Mouse (Mus musculus) layer of hippocampus, adult 2 months (tissue): ENCODE measurements around the gene Rps25. TPM values are rescaled to one million over a fixed set of nuclear protein-coding genes. Genes with fewer than 3 reads are reported as not detected.
"Not testable (repeated sequence)": the region's sequence is repeated elsewhere in the genome, so short reads cannot be mapped to it uniquely, and the experiment has no call there.

Source experiments
- DNase-seq, 2 experiments: peaks; one replicate each; pipeline ENCODE4 v3.0.0; 2022; ENCODE audit warnings: low spot score in 2 of 2
- H3K27ac ChIP-seq: fragments of 200-600 bp; 2 replicates; pipeline ENCODE4 v1.8.1; 2022
- H3K4me3 ChIP-seq: fragments of 200-600 bp; 2 replicates; pipeline ENCODE4 v1.8.1; 2022; ENCODE audit warnings: mild to moderate bottlenecking
- CTCF ChIP-seq: fragments of 200-600 bp; conservative IDR thresholded peaks from 2 replicates; pipeline ENCODE4 v1.8.1; 2022; ENCODE audit warnings: antibody characterized with exemption, mild to moderate bottlenecking, moderate library complexity
- total RNA-seq, 2 experiments: library from RNA; stranded (reverse); gene quantifications; 2 replicates each; pipeline ENCODE4 v1.2.3; 2021

Rps25 gene
- total RNA-seq, 2 experiments from 2014 or later = 710 to 726 TPM

DNA sequence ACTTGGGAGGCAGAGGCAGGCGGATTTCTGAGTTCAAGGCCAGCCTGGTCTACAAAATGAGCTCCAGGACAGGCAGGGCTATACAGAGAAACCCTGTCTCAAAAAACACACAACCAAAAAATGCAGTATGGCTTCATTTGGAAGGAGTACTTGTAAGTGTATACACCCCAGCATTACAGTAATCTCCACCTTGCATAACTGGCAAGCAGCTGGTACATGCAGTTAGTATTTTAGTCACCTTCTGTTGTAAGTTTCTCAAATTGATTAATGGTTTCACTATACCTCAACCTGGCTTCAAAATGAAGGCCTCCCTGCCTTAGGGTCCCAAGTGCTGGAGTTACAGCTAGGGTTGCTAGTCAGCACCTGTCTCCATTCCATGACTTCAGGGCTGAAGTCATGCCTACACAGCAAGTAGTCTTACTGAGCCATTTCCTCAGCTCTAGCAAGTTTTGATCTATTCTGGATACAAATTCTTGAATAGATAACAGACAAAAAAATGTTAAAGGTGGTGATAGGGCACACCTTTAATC, 4.7 kb downstream of the Rps25 start:
- Histone ChIP-seq H3K4me3 (no peak overlapping the region), H3K27ac (no peak overlapping the region)
- no peak for TF ChIP-seq CTCF
- DNase-seq = no peak

DNA sequence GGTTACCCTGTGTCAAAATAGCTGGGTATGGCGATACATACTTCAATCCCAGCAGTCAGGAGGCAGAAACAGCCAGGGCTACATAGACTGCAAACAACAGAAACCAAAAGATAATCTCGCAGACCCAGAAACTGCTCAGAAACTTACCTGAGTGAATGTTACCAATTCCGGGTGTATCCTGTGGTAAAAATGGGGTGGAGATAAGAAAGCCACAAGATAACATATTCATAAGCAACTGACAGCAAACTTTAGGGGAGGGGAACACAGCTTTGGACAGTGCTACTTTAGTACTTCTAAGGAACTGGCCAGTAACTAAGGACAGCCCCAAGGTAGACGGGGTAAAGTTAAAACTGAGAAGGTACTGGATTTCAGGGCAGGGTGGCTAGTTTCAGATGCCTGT, 5.4 kb downstream of the Rps25 start:
- no peak for DNase-seq
- H3K27ac ChIP-seq = no peak overlapping the region
- TF ChIP-seq CTCF = no peak
- H3K4me3 ChIP-seq = no peak overlapping the region

DNA sequence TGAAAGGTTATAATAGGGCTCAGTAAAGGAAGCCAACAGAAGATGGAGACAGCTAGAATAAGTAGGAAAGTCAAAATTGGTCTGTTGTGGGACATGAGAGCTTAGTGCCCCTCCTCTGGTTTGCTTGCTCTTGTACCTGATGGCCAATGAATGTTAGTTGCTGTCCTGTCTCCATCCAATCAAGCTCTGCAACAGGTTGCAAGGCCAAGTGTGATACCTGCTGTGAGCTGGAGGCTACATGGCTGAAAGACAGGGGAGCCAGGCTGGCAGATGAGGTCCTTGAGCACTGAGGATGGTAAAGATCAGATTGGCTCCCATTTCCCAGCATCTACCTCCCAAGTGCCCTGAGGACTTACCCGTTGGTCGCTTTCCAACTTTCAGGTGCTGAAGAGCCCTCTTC, 5.8 kb downstream of the Rps25 start:
- Histone ChIP-seq H3K27ac (no peak overlapping the region), H3K4me3 (no peak overlapping the region)
- TF ChIP-seq CTCF = no peak
- no peak for DNase-seq

DNA sequence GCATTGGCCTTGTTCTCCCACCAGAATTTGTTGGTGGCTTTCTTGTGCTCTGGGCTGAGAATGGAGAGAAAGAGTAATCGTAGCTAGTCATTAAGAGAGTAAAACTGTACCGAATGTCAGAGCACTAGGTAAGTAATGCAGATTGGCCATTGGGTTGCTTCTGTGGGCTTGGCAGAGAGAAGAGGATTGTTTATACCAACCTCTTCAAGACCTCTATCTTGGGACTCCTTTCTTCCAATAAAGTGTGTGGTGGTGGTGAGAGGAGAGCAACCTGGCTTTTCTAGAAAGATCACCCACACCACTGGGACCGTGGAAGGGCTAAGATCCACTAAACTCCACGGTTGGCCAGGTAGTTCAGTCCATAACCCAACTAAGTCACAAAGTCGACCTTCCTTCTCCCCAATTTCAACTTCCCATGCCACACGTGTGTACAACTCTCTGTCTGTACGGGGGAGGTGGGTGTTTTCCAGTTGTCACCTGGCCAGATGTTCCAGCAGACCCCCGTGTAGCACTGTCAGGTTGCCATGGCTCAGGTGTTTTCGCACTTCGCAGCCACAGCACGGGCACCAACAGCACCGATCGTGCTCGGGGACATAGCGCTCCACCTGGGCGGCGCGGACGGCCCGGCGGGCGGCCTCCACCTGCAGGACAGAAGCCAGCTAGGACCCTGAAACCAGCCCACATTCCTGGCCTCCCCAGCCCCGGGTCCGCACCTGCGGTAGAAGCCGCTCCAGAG, 10.4 kb downstream of the Rps25 start:
- no peak for DNase-seq
- TF ChIP-seq CTCF = no peak
- Histone ChIP-seq H3K4me3 (peak overlapping the region; percentile 96), H3K27ac (peak overlapping the region; percentile 93)

DNA sequence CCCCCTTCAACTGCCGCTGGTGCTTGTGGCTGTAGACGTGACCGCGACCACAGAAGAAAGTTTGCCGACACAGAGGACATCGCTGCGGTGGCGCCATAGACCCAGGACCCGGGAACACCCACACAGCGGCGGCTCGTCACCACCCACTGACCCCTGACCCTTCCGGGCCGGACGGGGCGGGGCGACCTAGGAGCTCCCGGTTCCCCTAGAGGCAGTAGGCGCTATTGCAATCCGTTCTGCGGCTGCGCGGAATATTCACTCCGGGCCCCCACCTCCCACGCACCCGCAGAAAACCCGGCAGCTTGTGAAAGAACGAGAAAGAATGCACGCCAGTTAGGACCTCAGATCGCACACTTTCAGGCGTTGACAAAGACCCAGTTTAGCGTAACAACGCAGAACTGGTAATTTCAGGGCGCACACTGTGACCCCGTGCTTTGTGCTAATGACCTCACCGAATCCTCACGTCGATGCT, 11.0 kb downstream of the Rps25 start:
- H3K27ac ChIP-seq = peak overlapping the region; percentile 93
- peak overlapping the region; percentile 96 for H3K4me3 ChIP-seq
- peak; percentile 95 to 97 for DNase-seq
- TF ChIP-seq CTCF = peak; percentile 97

DNA sequence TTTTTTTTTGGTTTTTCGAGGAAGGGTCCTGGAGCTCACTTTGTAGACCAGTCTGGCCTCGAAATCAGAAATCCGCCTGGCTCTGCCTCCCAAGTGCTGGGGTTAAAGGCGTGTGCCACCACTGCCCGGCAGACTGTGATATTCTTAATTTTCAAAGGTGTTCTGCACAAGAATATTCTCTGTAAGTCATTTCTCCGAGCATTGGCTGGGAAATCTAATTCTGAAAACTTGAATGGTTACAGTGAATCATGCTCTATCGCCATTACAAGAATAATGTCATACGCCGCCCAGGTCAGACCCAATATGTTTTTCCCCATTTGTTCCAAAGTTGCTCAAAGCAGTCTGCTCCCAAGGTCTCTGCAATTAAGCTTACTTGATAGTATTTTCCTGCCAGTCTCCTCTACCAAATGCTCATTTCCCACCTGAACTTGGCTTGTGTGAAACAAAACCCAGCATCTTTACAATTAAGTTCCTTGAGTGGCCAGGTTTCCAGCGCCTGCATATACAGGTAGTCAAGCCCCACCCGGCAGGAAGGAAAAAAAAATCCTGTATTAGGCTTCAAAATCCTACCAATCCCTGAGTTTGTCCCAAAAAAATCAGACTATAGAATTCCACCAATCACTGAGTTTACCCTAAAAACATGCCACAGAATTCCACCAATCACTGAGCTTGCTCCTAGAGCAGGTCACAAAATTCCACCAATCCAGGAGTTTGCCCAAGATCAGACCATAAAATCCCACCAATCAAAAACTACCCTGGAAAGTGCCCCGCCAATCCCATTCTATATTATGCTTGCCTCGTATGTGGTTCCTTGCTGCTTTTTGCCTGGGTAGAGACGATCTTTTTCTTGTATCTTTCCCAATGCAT, 11.8 kb downstream of the Rps25 start, which contains the start of gene Ccdc84:
TSS of gene Ccdc84 (minus strand) at position 51 of the 867 bp plus-strand sequence.
- TF ChIP-seq CTCF = no peak
- Histone ChIP-seq H3K4me3 (peak within 1 kb of the TSS; percentile 96), H3K27ac (peak within 1 kb of the TSS; percentile 93)

DNA sequence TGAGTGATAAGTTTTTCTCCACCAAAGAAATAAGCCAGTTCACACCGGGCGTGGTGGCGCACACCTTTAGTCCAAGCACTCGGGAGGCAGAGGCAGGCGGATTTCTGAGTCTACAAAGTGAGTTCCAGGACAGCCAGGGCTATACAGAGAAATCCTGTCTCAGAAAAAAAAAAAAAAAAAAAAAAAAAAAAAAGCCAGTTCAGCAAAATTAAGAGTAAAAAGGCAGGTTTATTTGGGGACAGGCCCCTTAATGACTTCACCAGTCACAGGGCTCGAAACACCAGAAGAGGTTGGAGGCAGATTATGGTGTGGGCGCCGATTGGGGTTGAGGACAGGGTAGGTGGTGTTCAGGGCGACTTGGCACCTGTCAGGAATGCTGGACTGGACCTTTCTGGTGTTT, 12.8 kb downstream of the Rps25 start:
- not testable (repeated sequence) for DNase-seq

More for the DNA sequence above, 11.8 kb downstream of the Rps25 start, which contains the start of gene Ccdc84:
- DNase-seq = no peak

DNA sequence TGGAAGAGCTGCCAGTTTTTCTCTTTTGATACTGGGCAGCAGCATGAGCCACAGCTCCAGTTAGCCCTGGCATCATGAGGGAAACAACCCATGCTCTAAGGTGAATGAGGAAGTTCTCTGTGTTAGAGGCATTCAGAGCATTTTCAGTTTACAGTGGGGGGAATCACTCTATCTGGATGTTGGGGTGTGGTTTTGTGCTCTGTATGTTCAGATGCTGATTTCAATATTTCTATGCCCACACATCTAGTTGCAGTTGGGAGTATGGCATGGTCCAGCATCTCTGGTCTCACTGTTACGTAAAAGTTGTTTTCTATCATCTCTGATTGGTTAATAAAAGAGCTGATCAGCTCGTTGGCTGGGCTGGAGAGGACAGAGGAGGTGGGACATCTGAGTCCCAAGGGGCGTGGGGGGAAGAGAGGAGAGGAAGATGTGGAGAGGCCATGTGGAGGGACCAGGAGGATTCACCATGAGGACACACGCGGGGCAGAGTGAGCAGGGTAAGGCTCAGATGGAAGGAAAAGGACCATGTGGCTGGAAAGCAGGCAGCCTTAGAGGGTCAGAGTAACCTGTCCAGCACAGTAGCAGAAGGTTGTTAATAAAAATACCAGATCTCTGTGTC, 13.4 kb downstream of the Rps25 start:
- Histone ChIP-seq H3K4me3 (no peak overlapping the region), H3K27ac (no peak overlapping the region)
- no peak for TF ChIP-seq CTCF
- DNase-seq = no peak

More for the DNA sequence above, 12.8 kb downstream of the Rps25 start:
- not testable (repeated sequence) for H3K27ac ChIP-seq, H3K4me3 ChIP-seq

DNA sequence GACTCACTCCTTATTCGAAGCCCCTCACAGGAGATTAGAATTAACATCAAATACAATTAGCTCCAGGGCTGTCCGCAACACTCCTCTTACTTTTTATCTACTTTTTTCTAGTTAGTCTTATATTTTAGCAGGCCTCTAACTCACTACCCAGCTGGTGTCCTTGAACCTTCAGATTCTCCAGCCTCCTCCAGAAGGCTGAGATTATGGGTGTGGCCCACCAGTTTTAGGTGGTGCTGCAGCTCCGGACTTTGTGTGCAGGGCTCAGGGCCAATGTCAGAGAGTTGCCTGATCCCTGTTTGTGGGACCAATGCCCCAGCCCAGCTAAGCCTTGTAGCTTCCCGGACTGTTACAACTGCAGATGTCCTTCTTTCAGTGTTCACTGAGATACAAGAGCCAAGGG, 16.6 kb downstream of the Rps25 start:
- Histone ChIP-seq H3K27ac (no peak overlapping the region), H3K4me3 (no peak overlapping the region)
- DNase-seq = no peak
- TF ChIP-seq CTCF = no peak

DNA sequence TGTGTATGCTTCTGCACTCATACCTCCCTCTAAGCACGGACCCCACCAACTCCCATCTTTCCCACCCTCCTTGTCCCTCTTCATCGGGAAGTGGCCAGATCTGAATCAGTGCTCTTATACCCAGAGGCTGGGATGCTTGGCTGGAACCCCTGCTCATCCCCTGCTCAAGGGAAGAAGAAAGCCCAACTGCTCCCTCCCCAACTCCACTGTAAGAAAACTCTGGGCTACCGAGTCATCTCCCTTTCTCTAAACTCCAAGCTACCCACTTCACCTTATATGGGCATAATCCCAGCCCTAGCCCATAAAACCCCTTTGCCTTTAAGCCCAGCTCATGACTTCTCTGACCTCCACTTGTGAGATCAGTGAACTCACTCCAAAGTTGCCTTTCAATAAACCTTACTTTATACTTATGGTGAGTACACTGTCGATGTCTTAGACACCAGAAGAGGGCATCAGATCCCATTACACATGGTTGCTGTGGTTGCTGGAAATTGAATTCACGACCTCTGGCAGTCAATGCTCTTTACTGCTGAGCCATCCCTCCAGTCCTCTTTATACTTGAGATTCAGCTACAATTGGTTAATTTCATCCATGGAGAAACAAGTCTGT, 25.7 kb downstream of the Rps25 start:
- TF ChIP-seq CTCF = 0 out of 2 replicates have a peak, but pooled peaks have one; percentile 23
- DNase-seq = no peak
- no peak overlapping the region for H3K27ac ChIP-seq
- no peak overlapping the region for H3K4me3 ChIP-seq

DNA sequence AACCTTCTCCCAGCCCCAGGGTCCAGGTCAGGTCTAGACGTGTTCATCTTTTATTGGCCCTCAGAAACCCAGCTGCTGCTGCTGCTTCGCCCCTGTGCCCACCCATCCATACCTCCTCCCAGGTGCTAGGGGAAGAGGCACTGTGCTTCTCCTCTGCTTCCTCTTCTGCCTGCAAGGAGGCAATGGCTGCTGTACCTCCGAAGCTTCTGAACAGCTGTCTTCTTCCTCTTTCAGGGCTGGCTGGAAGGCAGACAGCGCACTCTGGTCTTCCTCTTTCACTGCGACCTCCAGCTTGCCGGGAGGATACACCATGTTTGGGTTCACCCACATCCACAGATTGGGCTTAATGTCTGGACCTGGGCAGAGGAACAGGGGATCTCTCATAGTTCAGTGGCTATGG, 28.8 kb downstream of the Rps25 start:
- no peak for TF ChIP-seq CTCF
- no peak overlapping the region for H3K27ac ChIP-seq

DNA sequence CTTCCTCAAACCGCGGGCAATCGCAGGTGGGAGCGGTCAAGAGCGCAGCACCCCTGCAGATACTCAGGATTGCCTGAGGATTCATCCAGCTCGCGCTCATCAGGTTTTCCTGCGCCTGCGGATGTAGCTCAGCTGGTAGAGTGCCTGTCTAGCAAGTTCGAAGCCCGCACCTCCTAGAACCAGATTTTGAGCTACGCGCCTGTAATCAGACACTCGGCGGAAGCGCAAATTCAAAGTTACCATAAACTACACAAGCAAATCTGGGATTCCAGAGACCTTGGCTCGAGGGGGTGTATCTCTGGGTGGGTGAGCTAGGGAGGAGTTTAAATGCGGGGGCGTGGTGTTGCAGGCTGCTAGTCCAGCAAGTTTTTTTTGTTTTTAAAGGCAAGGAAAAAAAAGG, 34.0 kb downstream of the Rps25 start, which contains the start of gene Foxr1:
TSS of gene Foxr1 (minus strand) at position 176 of the 400 bp plus-strand sequence.
- TF ChIP-seq CTCF = no peak
- no peak within 1 kb of the TSS for H3K4me3 ChIP-seq
- H3K27ac ChIP-seq = no peak within 1 kb of the TSS
- no peak for DNase-seq

More for the DNA sequence above, 28.8 kb downstream of the Rps25 start:
- no peak overlapping the region for H3K4me3 ChIP-seq
- no peak for DNase-seq

DNA sequence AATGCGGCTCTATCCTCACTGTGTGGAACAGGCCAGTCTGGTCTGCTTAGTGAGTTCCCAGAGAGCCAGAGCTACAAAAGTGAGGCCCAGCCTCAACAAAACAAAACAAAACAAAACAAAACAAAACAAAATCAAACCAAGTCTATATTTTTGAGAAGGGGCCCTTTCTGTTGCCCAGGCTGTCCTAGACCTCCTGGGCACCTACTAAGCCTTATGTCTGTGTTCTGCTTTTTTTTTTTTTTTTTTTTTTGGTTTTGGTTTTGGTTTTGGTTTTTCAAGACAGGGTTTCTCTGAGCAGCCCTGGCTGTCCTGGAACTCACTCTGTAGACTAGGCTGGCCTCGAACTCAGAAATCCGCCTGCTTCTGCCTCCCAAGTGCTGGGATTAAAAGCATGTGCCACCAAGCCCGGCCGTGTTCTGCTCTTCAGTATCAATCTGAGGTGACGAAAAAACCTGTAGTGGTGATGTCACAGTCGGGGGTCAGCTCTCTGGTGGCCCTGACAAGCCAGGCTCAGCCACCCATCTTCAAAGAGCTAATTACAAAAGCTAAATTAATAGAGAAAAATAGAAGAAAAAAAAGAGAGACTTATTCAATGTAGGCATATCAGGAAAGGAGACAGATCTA, 37.6 kb downstream of the Rps25 start:
- not testable (repeated sequence) for H3K27ac ChIP-seq, DNase-seq, H3K4me3 ChIP-seq
